Comparison of ENCODE assay signal across 22 mouse cellular contexts in genomic region chr1:88342615-88343014, GRCm38 (mm10).
DNase-seq lines count a peak whose midpoint lies in the region; ATAC-seq lines count a peak whose summit lies in the region.
"Had no signal": no experiment of that assay in that cellular context is flagged by ENCODE, and none has a peak within 500 bp of the region (broad histone marks: within the 10 kb centered on the region; RNA-seq: fewer than 3 reads in every experiment).

No protein-coding gene starts in this region.

- H3K36me3 ChIP-seq in lung, embryonic 16.5 days (ENCODE audit: control insufficient read depth, insufficient read depth, low read length) = no peaks in the 10 kb centered on the region
- H3K36me3 ChIP-seq: embryonic facial prominence, embryonic 12.5 days; embryonic facial prominence, embryonic 15.5 days had no signal

- intact Hi-C loops in heart, postnatal 25 days (cut with DNase I) = no loop called here

- WGBS in lung, embryonic 16.5 days = 67% methylated on average over 3 of the region's 3 CpGs

- peak; percentile 66 for ATAC-seq in lung, embryonic 16.5 days (ENCODE audit: low read depth)
- ATAC-seq: forebrain, embryonic 14.5 days; Patski had no signal

- H3K4me2 ChIP-seq in lung, embryonic 16.5 days (ENCODE audit: low read depth, low read length) = no peak overlapping the region
- H3K4me2 ChIP-seq: embryonic facial prominence, embryonic 12.5 days; embryonic facial prominence, embryonic 15.5 days; heart, embryonic 11.5 days; hindbrain, embryonic 14.5 days had no signal

- H3K27me3 ChIP-seq in lung, embryonic 16.5 days (ENCODE audit: control insufficient read depth, insufficient read depth, low read depth, low read length) = no peaks in the 10 kb centered on the region
- H3K27me3 ChIP-seq: embryonic facial prominence, embryonic 12.5 days; embryonic facial prominence, embryonic 15.5 days had no signal

- no peaks in the 10 kb centered on the region for H3K9me3 ChIP-seq in lung, embryonic 16.5 days (ENCODE audit: control insufficient read depth, low read length)
- H3K9me3 ChIP-seq: embryonic facial prominence, embryonic 12.5 days; embryonic facial prominence, embryonic 15.5 days had no signal

- H3K9ac ChIP-seq in lung, embryonic 16.5 days (ENCODE audit: low read length) = no peak overlapping the region
- H3K9ac ChIP-seq: embryonic facial prominence, embryonic 12.5 days; embryonic facial prominence, embryonic 15.5 days; hindbrain, embryonic 14.5 days had no signal

- H3K4me3 ChIP-seq in lung, embryonic 16.5 days (ENCODE audit: low read length) = no peak overlapping the region
- H3K4me3 ChIP-seq: embryonic facial prominence, embryonic 12.5 days; embryonic facial prominence, embryonic 15.5 days had no signal

- no peak overlapping the region for H3K27ac ChIP-seq in lung, embryonic 16.5 days (ENCODE audit: low read length)
- H3K27ac ChIP-seq: embryonic facial prominence, embryonic 12.5 days; embryonic facial prominence, embryonic 15.5 days; hindbrain, embryonic 14.5 days had no signal

- DNase-seq in heart, adult 11 months = peak; percentile 79
- DNase-seq in heart, postnatal 25 days (ENCODE audit: low spot score) = no peak
- no peak for DNase-seq in lung, adult 18-20 months
- peak; percentile 36 for DNase-seq in brain, adult 2 months (ENCODE audit: low read depth, low spot score)
- DNase-seq in lung, postnatal 25 days (ENCODE audit: low spot score) = peak; percentile 3
- no peak for DNase-seq in MN1 (ENCODE audit: low spot score)
- no peak for DNase-seq in kidney, postnatal 25 days
- DNase-seq: adrenal gland, postnatal 10 days; adrenal gland, postnatal 36 days; cerebellum, adult 11 months; cerebellum, adult 2 months; cerebellum, adult 9-11 months; cerebellum, postnatal 25 days; gastrocnemius, postnatal 25 days; heart, postnatal 4 days had no signal

- H3K4me1 ChIP-seq in lung, embryonic 16.5 days (replicated peaks; ENCODE audit: control insufficient read depth, insufficient read depth, low read length) = no peaks in the 10 kb centered on the region
- H3K4me1 ChIP-seq: embryonic facial prominence, embryonic 12.5 days; embryonic facial prominence, embryonic 15.5 days had no signal

Comparison
In these comparisons a context has a peak if more than half of its experiments do, and no peak if none do; other contexts are left out.
1. DNase-seq: peak in heart, adult 11 months (single experiment), brain, adult 2 months (single experiment) and lung, postnatal 25 days (single experiment); none in heart, postnatal 25 days (single experiment), lung, adult 18-20 months (0 of 2), MN1 (single experiment) and kidney, postnatal 25 days (0 of 2).